Mouse (Mus musculus) embryonic facial prominence, embryonic 11.5 days (tissue): ENCODE data around the gene Ghrh. TPM values are rescaled to one million over a fixed set of nuclear protein-coding genes. Genes with fewer than 3 reads are reported as not detected.

ENCODE experiments used
- ATAC-seq: fragments of 200-750 bp; cut with Nextera tagmentation; replicated peaks from 2 replicates; pipeline ENCODE4 v1.8.0; 2017; ENCODE audit warnings: low read depth; ENCODE audit not compliant: insufficient number of reproducible peaks, low FRiP score, low TSS enrichment
- DNase-seq: peaks from one replicate; pipeline ENCODE4 v3.0.0-alpha.2; 2015; ENCODE audit warnings: low spot score
- H3K27ac ChIP-seq: fragments of 300-500 bp; sonication (generic); replicated peaks from 2 replicates; pipeline ENCODE4 v1.5.1; 2014; ENCODE audit warnings: mild to moderate bottlenecking, low read depth, low read length, control low read depth
- H3K27me3 ChIP-seq: fragments of 300-500 bp; sonication (generic); 2 replicates; pipeline ENCODE4 v1.6.1; 2014; ENCODE audit warnings: mild to moderate bottlenecking, low read length, moderate library complexity, mixed read lengths; ENCODE audit not compliant: control insufficient read depth, insufficient read depth
- H3K36me3 ChIP-seq: fragments of 300-500 bp; sonication (generic); replicated peaks from 2 replicates; pipeline ENCODE4 v1.6.1; 2014; ENCODE audit warnings: low read depth, mild to moderate bottlenecking, low read length, moderate library complexity, mixed read lengths; ENCODE audit not compliant: control insufficient read depth, insufficient read depth
- H3K4me1 ChIP-seq: fragments of 300-500 bp; sonication (generic); 2 replicates; pipeline ENCODE4 v1.6.1; 2014; ENCODE audit warnings: low read length, mixed read lengths; ENCODE audit not compliant: control insufficient read depth, insufficient read depth
- H3K4me2 ChIP-seq: fragments of 300-500 bp; sonication (generic); 2 replicates; pipeline ENCODE4 v1.6.1; 2014; ENCODE audit warnings: low read depth, mild to moderate bottlenecking, control low read depth, low read length, moderate library complexity
- H3K4me3 ChIP-seq: fragments of 300-500 bp; sonication (generic); 2 replicates; pipeline ENCODE4 v1.5.1; 2014; ENCODE audit warnings: low read depth, low read length, control low read depth
- H3K9ac ChIP-seq: fragments of 300-500 bp; sonication (generic); replicated peaks from 2 replicates; pipeline ENCODE4 v1.6.1; 2014; ENCODE audit warnings: mild to moderate bottlenecking, control low read depth, low read length
- H3K9me3 ChIP-seq: fragments of 300-500 bp; sonication (generic); replicated peaks from 2 replicates; pipeline ENCODE4 v1.6.1; 2016; ENCODE audit warnings: mild to moderate bottlenecking, low read length, inconsistent platforms, mixed read lengths; ENCODE audit not compliant: control insufficient read depth
- WGBS: fragments of 180-500 bp; shearing (Covaris S2); extraction: QIAGEN DNeasy Blood & Tissue Kit; methylation state at CpG from one replicate; pipeline ENCODE4 v1.1.7; 2014; 5-methylcytosine and 5-hydroxymethylcytosine counted together
- polyA plus RNA-seq: library from polyadenylated mRNA; unstranded; fragments of >200 nt; fragmentation: Nextera tagmentation; extraction: Ambion mirVana; gene quantifications from 2 replicates; pipeline ENCODE4 v1.2.1, GENCODE M21; 2014

Gene Ghrh
- polyA plus RNA-seq, 1 experiment from 2014 or later = 2.2 TPM

GRCm38 (mm10) chr2:157313718-157314117, 33.6 kb downstream of the Ghrh start:
- 81% methylated on average over 3 of the region's 3 CpGs for WGBS
- peaks cover 11% of the 10 kb centered on the region for H3K36me3 ChIP-seq
- DNase-seq (no peak), ATAC-seq (no peak)
- no peak overlapping the region for H3K27ac ChIP-seq
- H3K9me3 ChIP-seq = no peaks in the 10 kb centered on the region
- no peaks in the 10 kb centered on the region for H3K27me3 ChIP-seq
- H3K9ac ChIP-seq = no peak overlapping the region
- no peaks in the 10 kb centered on the region for H3K4me1 ChIP-seq
- H3K4me3 ChIP-seq = no peak overlapping the region
- H3K4me2 ChIP-seq = no peak overlapping the region

GRCm38 (mm10) chr2:157310963-157311637, 36.2 kb downstream of the Ghrh start:
- Histone ChIP-seq H3K4me1 (no peaks in the 10 kb centered on the region), H3K27me3 (no peaks in the 10 kb centered on the region), H3K9ac (no peak overlapping the region), H3K4me2 (no peak overlapping the region), H3K36me3 (peaks cover 8% of the 10 kb centered on the region), H3K4me3 (no peak overlapping the region), H3K27ac (no peak overlapping the region), H3K9me3 (no peaks in the 10 kb centered on the region)
- 71% methylated on average over 6 of the region's 6 CpGs for WGBS
- ATAC-seq (no peak), DNase-seq (no peak)

GRCm38 (mm10) chr2:157309611-157310010, 37.7 kb downstream of the Ghrh start:
- no peaks in the 10 kb centered on the region for H3K27me3 ChIP-seq
- WGBS = 96% methylated on average over 8 of the region's 8 CpGs
- H3K4me2 ChIP-seq = no peak overlapping the region
- no peak overlapping the region for H3K9ac ChIP-seq
- H3K36me3 ChIP-seq = peaks cover 8% of the 10 kb centered on the region
- no peaks in the 10 kb centered on the region for H3K4me1 ChIP-seq
- no peak overlapping the region for H3K27ac ChIP-seq
- DNase-seq (no peak), ATAC-seq (no peak)
- no peaks in the 10 kb centered on the region for H3K9me3 ChIP-seq
- no peak overlapping the region for H3K4me3 ChIP-seq

GRCm38 (mm10) chr2:157308273-157308917, 38.9 kb downstream of the Ghrh start:
- 97% methylated on average over 2 of the region's 2 CpGs for WGBS
- no peak overlapping the region for H3K27ac ChIP-seq

GRCm38 (mm10) chr2:157307715-157308265, 39.5 kb downstream of the Ghrh start:
- Histone ChIP-seq H3K4me2 (no peak overlapping the region), H3K27me3 (no peaks in the 10 kb centered on the region), H3K36me3 (peaks cover 8% of the 10 kb centered on the region), H3K27ac (no peak overlapping the region), H3K9me3 (no peaks in the 10 kb centered on the region), H3K4me1 (no peaks in the 10 kb centered on the region), H3K4me3 (no peak overlapping the region), H3K9ac (no peak overlapping the region)
- ATAC-seq (no peak), DNase-seq (no peak)
- WGBS = 82% methylated on average over 4 of the region's 4 CpGs

More at GRCm38 (mm10) chr2:157308273-157308917, 38.9 kb downstream of the Ghrh start:
- DNase-seq (no peak), ATAC-seq (no peak)
- no peaks in the 10 kb centered on the region for H3K4me1 ChIP-seq
- peaks cover 8% of the 10 kb centered on the region for H3K36me3 ChIP-seq
- H3K9ac ChIP-seq = no peak overlapping the region
- H3K27me3 ChIP-seq = no peaks in the 10 kb centered on the region
- H3K4me2 ChIP-seq = no peak overlapping the region
- H3K4me3 ChIP-seq = no peak overlapping the region
- H3K9me3 ChIP-seq = no peaks in the 10 kb centered on the region

- no peak overlapping the region for H3K4me3 ChIP-seq
- no peaks in the 10 kb centered on the region for H3K4me1 ChIP-seq
- peaks cover 8% of the 10 kb centered on the region for H3K36me3 ChIP-seq
- ATAC-seq = no peak
- DNase-seq = no peak
- H3K27me3 ChIP-seq = no peaks in the 10 kb centered on the region
- H3K4me2 ChIP-seq = no peak overlapping the region
- H3K27ac ChIP-seq = no peak overlapping the region
- H3K9me3 ChIP-seq = no peaks in the 10 kb centered on the region
- 78% methylated on average over 7 of the region's 7 CpGs for WGBS
- H3K9ac ChIP-seq = no peak overlapping the region
Measured at GRCm38 (mm10) chr2:157306091-157307032, 40.9 kb downstream of the Ghrh start.

GRCm38 (mm10) chr2:157303096-157303495, 44.2 kb downstream of the Ghrh start:
- H3K4me1 ChIP-seq = no peaks in the 10 kb centered on the region
- H3K27me3 ChIP-seq = no peaks in the 10 kb centered on the region
- H3K4me2 ChIP-seq = no peak overlapping the region
- H3K27ac ChIP-seq = no peak overlapping the region
- no peak overlapping the region for H3K4me3 ChIP-seq
- peaks cover 9% of the 10 kb centered on the region for H3K36me3 ChIP-seq
- H3K9ac ChIP-seq = no peak overlapping the region
- 81% methylated on average over 9 of the region's 9 CpGs for WGBS
- H3K9me3 ChIP-seq = no peaks in the 10 kb centered on the region
- no peak for ATAC-seq
- DNase-seq = no peak
